Mouse (Mus musculus): ENCODE results near the gene Herpud1.
"Not testable (repeated sequence)": the region's sequence is repeated elsewhere in the genome, so short reads cannot be mapped to it uniquely, and the experiment has no call there.

The Herpud1 gene

DNA sequence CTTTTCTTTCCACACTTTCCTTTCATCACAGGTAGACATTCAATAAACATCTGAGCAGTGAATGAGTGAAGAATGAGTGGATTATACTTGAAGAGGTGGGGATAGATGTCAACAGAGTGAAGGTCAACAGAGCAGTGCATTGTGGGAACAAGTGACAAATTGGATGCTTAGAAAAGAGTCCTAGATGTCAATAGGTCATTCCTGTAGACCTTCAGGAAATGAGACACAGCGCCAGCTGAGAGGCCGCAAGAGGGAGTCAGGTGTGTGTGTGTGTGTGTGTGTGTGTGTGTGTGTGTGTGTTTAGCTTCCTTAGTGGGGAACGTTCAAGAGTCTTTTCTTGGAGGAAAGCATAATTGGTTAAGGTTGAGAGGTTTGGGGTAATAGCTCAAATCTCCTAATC is 10.1 kb upstream of the Herpud1 start:
- no peak for DNase-seq

DNA sequence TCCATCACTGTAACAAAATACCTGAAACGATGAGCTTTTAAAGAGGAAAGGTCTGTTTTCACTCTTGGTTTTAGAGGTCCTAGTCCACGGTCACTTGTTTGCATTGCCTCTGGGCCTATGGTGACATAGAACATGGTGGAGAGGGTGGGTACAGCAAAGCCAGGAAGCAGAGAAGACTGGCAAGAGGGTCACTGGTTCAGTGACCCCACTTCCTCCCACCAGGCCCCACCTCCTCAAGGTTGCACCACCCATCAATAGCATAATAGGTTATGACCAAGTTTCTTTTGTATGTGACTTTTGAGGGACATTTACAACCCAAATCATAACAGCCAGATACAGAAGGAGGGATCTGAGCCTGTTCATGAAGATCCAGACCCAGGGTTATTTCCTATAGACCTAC is 9.7 kb upstream of the Herpud1 start:
- no peak for DNase-seq

DNA sequence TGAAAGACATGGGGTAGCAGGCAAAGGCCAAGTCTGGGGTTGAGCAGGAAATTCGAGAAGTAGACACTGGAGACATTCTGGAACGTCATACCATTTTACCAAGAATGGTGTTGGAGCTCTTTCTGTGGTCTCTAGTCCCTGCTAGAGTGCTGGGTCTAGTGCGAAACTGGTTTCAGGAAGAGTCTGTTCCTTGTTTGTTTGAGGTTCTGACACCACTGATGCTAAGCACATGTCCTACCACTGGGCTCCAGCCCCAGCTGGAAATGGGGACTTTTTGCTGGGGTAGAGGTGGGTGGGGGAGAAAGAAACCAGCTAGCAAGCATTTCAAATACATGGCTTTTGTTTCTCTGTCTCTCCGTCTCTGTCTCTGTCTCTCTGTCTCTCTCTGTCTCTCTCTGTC is 9.2 kb upstream of the Herpud1 start:
- no peak for DNase-seq

DNA sequence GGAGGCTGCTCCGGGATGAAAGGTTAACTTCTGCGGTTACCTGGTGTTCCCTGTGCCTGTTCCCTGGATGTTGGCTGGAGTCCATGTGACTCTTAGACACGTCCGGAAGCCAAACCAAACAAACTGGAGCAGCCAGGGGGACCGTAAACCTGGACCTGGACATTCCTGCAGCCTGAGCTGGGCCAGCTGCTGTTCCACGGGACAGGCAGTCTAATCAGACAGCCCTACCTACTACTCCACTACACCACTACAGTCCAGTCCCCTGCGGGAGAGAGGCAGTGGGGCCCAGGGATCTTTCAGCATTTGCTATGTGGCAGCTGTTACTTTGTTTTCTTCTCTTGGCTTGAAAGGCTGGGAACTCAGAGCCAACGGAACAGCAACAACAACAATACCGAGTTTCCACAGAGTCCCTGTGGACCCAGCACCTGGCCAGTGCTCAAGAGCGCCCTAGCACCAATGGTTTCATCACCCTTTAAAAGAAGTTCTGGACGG is 8.5 kb upstream of the Herpud1 start:
- DNase-seq, result peak; percentile 77 to 86

DNA sequence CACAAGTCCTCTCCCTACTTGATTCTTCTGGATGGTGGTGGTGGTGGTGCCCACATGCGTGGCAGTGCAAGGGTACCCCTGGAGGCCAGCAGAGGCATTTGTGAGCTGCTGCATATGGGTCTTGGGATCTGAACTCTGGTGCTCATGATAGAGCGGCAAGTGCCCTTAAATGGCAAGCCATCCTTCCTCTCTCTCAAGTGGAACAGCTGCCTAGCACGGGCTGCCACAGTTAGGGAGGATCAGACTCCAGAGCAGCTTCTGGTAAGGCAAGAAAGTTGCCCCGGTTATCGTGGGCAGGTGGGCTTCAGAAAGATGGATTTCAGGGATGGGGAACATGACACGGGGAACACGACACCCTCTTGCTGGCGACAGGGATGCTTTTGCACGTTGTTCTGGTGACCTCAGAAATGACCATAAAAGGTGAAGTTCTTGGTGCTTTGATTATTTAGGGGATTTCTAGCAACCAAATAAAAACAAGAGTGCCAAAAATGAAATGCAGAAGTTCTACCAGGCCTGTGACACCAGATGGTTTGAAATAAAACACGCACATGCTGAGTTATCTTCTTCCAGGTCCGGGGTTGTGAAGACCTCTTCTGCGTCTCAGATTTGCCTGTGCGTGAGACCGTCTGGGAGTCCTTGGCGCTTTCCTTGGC is 7.3 kb upstream of the Herpud1 start:
- no peak for DNase-seq

DNA sequence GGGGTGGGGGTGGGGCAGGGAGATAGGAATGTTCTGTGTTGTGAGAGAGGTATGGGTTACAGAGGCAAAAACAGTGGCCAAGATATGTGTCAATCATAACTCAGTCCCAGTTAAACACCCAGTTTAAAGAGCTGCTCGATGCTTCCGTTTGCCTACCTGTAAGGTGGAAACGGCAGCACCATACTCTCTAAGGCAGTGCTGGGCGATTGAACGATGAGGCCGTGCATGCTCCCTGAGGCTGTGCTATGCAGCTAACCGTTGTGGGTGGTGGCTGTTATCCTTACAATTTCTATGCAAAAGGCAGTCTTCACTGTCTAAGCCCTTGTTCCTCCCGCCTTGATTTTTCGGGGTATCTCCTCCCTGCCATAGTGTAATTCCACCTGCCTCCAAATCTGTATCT is 6.6 kb upstream of the Herpud1 start:
- DNase-seq, result no peak

DNA sequence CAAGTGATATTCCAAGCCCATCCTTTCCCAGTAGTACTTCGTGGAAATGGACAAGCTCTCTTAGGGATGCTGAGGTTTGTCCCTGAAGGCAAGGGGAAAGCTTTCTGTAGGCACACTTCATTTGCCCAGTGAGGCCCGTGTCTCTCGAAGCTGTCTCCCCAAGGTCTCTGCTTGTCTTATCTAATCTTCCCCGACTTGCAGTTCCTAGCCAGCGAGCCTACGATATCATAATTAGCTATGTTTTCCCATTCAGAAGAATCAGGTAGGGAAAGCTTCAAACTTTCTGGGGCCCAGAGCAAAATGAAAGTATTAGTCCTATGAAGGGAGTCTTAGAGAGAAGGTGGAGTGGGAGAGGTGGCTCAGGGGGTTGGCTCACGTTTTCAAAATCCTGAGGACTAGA is 2.1 kb upstream of the Herpud1 start:
- no peak for DNase-seq

DNA sequence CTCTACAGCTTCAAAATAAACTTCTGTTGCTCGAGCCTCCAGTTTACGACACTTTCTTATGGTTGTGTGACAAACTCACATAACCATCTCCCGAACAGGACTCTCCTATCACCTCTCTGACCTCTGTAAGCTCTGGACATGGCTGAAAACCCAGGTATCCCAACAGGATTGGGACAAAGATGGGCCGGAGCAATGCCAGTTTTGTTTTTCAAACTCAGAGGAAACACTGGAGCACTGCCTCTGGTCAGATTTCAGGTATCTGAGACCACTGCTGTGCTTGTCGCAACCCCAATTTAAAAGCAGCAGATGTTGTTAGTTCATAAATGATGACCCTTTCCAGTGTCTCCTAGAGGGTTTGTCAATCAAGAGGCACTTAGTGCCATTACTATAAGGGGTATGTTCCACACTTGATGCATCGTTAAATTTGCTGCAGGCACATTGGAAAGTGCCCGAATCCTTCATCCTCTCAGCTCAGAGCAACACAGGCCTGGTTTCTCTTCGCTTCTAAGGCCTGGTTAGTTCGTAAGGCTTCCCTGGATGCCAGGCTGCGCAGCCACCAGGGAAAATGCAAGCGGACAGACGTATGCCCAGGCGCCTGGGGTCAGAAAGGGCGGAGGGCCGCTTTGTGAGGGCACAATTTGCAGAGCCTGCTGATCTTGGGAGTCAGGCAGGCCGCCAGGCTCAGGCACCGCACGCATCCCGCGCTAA is 578 bp upstream of the Herpud1 start:
- no peak for DNase-seq

DNA sequence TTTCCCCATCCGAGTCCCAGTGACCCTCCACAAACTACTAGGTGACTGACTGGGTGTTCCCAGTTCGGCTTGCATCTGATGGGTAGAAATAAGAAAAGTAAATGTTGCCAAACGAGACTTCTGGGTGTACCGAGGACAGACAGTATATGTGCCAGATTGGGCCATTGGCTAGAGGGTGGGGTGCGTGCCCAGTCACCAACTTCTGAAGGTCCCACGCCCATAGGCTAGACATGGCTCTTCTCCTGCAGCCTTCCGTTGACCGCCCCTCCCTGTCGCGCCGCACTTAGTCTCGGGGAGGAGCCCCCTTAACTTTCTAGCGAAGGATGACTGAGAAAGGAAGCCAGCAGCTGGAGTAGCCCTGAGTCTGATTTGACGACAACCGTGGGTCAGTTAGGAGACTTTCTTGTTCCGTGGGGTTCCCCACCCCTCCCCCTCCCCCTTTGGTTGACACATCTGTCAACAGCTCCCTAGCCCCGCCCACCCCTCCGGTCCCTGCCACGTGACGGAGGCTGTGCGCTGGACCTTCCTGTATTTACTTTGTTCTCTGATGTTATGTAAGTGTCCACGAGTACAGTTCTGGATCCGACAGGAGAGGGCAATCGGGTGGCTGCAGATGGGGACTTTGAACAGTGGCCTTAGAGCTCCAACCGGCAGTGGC is 918 bp downstream of the Herpud1 start:
- DNase-seq, result peak; percentile 88 to 93

DNA sequence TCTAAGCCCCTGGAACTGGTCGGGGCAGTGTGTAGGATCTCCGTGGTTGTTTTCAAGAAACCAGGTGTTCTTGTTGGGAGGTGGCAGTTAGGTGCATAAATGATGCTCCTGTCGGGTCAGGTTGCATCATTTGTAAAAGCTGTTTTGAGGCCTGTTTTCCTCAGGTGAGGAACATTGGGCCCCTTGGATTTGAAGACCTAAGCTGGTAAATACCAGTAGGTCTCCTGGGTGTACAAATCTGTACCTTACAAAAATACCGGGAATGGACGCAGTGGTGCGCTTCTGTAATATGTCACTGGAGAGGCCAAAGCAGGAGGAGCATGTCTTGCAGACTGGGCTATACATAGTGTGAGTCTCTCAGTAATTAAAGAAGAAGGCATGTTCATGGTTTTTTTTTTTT is 1.5 kb downstream of the Herpud1 start:
- no peak for DNase-seq

DNA sequence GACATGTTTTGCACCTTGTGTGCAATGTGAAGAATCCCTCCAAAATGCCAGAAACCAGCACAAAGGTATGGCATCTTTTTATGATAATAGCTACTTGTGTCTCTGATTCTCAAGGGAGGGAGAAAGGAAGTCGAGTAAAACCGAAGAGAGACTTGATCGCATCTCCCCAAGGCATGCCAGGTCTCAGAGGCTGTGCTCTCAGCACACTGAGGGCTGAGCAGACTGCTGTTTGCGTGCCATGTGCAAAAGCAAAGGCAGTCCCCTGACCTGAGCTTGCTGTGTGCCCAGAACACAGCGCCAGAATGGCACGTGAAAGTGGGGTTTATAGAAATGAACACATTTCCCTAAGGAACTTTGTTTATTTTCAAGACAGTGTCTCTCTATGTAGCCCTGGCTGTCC is 3.3 kb downstream of the Herpud1 start:
- no peak for DNase-seq

DNA sequence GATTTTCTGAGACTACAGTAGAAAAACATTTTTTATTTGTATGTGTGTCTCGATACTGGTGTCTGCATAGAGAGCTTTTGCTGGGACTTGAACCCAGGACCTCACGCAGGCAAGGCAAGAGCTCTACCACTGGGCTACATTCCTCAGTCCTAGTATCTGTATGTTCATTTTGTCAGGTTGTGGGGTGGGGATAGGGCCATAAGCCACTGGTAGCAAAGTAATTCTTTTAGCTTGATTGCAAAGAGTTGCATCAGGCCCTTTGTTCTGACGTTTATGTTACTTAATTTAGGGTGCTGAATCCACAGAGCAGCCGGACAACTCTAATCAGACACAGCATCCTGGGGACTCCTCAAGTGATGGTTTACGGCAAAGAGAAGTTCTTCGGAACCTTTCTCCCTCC is 4.2 kb downstream of the Herpud1 start:
- DNase-seq, result no peak

DNA sequence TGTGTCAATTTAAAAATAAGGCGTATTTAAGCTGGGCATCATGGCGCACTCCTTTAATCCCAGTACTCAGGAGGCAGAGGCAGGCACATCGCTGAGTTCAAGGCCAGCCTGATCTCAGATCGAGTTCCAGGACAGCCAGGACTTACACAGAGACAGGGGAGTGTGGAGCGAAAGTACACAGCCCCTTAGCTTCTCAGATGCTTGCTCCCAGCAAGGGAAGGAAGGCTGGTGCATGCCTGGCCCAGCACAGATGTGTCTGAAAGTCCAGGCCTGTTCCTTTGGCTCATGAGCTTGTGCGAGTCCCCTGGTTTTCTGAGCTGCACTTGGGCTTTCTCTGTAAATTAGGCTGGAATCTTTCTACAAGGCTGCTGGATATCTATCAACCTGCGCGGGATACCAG is 4.7 kb downstream of the Herpud1 start:
- no peak for DNase-seq

DNA sequence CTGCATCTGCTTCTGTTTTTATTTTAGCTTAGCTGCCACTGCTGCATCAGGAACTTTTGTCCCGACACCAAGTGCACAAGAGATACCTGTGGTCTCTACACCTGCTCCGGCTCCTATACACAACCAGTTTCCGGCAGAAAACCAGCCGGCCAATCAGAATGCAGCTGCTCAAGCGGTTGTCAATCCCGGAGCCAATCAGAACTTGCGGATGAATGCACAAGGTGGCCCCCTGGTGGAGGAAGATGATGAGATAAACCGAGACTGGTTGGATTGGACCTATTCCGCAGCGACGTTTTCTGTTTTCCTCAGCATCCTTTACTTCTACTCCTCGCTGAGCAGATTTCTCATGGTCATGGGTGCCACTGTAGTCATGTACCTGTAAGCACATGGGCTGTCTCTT is 5.9 kb downstream of the Herpud1 start:
- peak; percentile 47 to 74 for DNase-seq

DNA sequence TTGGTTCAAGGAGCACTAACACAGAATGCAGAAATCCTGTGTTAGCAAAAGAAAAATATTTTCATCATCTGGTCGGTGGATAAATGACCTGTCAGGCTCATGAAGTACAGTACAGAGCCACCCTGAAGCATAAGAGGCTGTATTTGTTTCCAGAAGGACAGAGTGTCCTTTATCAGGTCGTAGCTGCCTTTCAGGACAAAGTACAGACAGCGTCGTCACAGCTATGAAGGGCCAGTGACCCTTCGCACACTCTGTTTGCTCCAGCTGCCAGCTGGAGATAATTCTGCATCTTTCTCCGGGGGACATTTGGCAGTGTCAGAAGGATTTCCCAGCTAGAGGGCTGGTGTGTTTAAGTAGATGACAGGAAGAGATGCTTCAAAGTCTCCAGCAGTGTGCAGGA is 6.4 kb downstream of the Herpud1 start:
- DNase-seq, result no peak

DNA sequence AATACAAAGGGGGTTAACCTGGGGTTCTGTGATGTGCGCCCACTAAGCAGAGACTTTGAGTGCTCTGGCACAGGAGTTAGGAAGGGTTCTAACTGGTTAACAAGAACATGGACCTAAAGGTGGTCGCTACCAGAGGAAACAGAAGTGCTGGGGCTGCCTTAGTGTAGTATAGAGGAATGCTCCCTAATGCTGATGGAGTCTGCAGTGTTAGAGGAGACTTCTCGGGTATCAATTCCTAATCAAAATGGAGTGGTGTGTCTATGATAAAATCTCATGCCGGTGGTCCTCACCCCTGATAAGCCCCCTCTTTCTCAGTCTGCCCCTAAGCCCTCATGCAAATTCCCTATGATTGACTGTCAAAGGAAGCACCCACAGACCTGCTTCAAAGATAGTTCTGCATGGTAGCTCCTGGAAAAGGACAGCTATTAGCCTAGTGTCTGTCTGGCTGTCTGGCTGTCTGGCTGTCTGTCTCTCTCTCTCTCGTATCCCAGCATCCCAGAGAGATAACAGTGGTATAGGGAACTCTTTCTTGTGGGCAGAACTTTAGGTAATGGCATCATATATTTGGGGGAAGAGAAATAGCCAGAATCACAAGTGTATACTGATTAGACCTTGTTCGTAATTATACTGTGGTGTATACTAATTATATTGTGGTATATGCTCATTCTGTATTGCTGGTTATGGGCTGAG is 9.8 kb downstream of the Herpud1 start:
- no peak for DNase-seq

DNA sequence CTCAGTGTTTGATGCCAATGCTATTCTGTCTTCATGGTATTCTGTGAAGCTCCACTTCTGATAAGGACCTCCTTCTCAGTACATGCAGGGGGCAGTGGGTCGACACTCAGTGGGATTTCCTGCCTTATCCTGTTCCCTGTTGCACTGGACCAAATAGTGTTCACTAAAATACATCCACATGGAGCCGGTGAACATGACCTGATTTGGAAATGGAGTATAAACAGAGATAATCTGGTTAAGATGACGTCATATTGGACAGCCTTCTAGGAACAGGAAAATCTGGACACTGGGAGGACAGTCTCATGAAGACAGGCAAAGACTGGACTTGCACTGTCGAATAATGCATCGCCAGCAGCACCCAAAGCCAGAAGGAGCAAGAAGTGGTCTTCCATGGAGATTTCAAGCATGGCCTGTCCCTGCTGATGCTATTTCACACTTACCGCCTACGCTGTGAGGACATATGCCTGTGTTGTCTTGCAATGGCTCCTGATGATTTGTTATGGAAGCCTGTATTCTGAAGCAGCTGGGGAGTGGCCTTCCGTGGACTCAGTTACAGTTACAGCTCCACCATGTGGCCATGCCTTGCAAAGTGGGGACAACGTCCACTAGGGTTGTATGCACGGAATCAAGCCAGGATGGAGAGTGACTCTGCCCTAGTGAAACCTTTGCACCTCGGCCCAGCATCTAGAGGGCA is 10.9 kb downstream of the Herpud1 start:
- peak; percentile 65 to 76 for DNase-seq

DNA sequence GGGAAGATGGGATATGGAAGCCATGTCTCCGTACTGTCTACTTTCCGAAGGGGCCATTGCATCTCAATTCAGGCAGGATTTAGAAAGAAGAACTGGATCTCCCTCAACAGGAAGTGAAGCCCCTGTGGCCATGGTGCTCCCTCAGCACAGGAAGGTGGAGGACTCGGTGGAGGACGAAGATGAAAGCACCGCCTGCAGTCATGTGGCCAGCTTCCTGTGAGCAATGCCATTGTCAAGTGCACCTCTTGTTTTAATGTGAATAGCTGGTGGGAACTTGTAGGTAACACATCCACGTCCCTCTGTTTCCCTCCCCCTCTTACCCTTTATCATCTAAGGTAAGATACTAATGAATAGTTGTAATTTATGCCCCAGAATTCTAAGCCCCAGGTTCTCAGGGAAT is 12.3 kb downstream of the Herpud1 start:
- no peak for DNase-seq

DNA sequence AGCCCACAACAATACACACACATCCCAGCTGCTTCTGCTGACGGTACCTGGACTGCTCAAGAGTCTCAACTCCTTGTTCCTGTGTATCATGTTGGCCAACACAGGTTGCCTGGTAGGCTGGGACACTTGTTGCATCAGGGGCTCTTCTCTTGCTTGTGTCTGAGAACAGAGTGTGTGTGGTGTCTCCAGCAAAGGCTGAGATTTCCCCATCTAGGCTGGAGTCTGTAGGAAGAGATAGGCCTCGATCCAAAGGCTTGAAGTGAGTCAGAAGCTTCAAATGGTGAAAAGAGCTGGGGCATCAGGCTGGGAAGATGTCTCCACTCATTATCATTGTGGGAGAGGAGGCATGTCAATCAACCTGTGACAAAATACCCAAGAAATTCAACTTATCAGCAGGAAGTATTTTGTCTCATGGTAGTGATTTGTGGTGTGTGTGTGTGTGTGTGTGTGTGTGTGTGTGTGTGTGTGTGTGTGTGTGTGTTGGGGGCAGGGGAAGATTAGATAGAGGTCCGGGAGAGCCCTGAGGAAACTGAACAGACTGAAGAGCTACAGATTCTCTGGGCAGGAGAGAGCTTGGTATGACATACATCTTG is 13.2 kb downstream of the Herpud1 start:
- no peak for DNase-seq

DNA sequence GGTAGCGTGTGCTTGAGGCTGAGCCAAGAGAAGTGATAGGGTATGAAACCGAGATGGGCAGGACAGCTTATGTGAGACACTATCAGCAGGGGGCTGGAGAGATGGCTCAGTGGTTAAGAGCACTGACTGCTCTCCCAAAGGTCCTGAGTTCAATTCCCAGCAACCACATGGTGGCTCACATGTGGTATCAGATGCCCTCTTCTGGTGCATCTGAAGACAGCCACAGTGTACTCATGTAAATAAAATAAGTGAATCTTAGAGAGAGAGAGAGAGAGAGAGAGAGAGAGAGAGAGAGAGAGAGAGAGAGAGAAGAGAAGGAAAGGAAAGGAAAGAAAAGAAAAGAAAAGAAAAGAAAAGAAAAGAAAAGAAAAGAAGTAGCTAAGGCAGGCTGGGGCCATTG is 13.7 kb downstream of the Herpud1 start:
- DNase-seq, result not testable (repeated sequence)

DNA sequence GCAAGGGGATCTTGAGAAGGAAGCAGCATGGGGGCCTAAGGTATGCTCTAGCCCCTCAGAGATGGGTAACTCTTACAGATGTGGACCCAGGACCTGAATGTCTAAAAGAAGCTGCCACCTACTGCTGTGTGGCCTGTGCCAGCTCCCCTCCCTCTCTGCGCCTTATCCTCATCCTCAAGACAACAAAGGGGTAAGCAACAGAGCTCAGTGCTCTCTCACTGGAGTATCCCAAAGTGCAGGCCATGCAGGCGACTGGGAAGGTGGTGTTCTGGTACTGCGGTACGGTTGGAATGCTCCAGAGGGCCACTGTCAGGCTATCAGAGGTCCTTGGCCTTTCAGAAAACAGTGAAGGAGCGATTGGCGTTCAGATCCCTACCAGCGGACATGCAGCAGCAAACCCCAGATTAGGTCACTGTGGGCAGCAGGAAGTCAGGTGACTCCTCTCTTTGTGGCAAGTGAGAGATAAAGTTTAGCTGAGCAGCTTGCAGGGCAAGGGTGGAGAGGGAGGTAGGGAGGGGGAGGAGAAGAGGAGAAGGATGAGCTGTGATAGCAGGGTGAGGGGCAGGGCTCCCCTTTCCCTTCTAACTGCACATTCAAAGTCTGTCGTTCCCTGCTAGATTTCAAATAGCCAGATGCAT is 22.3 kb downstream of the Herpud1 start:
- no peak for DNase-seq

DNA sequence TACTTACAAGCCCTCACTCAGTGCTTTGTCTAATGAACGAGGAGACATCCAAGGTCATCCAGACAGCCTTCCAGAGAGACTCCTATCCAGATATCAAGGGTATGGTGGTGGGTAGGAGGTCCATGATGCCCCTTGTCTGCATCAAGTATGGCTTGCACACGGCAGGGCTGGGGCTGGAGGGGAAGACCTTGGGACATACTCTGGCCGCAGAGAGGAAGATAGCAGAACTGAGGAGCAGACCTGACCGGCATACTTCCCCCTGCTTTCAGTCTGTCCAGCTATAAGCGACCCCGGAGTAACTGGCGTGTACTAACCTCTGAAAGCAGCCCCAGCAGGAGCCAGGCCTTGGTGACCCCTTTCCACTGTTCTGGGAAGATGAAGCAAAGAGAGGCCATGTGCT is 23.3 kb downstream of the Herpud1 start:
- no peak for DNase-seq
